Mouse (Mus musculus): ENCODE results near the gene Plxna4.

Plxna4 gene

DNA sequence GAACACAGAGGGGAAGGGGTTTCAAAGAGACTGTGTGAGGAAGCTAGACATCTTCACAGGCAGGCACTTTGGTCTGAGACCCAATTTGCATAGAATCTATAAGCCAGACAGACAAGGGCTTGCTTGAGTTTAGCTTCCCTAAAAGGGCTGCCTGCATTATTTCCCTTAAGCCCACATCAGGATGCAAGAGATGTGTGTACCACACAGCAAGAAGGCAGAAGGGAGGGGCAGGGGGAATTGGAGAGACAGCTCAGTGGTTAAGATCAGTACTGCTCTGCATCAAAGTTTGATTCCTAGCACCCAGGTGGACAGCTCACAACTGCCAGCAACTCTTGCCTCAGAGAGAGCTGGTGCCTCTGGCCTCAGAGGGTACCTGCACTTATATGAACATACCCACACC lies 256.7 kb downstream of the Plxna4 start:
- DNase-seq: no peak

GRCm38 (mm10) chr6:32330034-32330795 lies 257.8 kb downstream of the Plxna4 start:
- no peak for DNase-seq

- DNase-seq: peak; percentile 55
Observed at GRCm38 (mm10) chr6:32328028-32328427, 260.0 kb downstream of the Plxna4 start.

DNA sequence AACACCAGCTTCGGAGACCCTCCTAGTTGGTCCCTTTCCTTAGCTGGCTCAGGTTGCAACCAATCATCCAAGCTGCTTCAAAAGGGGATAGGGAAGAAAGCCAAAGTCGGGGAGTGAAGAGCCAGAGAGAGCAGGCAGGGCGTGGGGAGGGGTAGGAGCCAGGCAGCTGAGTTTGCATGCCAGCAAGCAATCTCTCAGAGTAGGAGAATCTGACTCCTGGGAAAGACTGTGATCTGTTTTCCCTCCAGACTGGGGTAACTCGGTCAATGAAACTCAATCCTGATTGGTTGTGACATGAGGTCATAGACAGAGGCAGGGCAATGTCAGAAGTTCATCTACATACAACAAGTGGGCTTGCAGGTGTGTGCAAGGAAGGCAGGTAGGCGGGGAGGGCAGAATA lies 260.8 kb downstream of the Plxna4 start:
- DNase-seq: no peak

DNA sequence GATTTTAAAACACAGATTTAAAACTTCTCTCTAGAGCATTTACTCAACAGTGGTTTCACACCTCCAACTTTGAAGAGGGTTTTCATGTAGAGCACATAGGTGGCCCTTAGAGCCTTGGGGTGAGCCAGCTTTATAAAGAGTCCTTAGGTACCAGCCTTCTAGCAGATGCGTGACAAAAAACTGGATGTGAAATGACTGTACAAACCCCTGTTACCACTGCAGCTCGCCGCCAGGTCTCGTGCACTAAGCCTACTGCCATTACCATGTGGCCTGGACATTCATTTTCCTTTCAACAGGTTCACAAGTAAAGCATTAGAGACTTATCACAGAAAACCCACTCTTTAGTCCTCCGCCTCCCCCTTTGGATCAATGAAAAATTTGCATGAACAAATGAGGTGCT lies 261.6 kb downstream of the Plxna4 start:
- no peak for DNase-seq

- DNase-seq: no peak
Observed at GRCm38 (mm10) chr6:32325851-32326250, 262.1 kb downstream of the Plxna4 start.

- DNase-seq: no peak
Observed at GRCm38 (mm10) chr6:32321187-32321586, 266.8 kb downstream of the Plxna4 start.

DNA sequence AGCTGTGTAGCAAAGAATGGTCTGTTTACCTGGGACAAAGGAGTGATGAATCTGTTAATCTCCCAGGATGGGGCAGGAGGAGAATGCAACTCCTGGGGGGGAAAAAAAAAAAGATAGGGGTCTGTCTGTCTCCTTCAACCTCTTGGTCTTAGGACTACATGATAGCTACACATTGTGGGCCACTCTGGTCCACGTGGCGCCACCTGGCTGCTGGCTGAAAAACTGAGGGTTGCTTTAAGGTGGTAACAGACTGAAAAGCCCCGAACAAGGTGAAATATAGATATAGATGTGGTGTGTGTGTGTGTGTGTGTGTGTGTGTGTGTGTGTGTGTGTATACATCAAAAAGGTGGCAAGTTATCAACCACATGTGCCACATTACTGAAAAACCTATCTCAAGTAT lies 267.7 kb downstream of the Plxna4 start:
- DNase-seq: peak; percentile 18

DNA sequence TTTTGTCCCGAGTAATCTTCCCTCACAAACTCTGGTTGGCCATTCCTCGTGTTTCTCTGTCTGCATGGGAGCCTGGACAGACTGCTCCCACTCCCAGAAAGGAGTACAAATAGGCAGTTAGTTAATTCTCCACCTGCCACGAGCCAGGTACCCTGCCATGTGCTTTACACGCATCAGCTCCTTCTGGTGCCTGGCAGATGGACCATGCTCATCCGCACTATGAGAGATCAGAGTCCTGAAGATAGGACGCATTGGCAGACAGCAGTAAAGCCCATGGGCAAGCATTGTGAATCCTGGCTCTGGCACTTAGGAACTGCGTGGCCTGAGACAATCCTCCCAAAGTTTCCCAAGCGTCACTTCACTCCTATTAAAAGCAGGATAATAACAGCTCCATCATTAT lies 270.5 kb downstream of the Plxna4 start:
- no peak for DNase-seq

- DNase-seq: no peak
Observed at GRCm38 (mm10) chr6:32315011-32315450, 273.0 kb downstream of the Plxna4 start.

DNA sequence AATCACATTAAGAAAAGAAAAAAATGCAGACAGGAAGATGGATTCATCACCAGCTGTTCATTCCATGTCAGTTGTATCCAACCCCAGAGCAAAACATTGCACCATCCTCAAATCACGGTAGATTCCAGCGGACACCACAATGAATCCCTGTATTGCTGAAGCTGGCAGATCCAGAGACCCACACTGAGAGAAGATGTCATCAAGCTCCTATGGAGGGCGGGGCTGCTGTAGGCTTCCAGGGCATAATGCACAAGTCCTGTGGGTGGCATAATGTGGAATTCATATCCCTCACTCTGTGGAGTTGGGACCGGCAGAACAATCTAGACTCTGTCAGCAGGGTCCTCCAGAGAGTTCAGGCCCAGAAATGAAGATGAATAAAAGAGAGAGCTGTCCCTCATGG lies 278.8 kb downstream of the Plxna4 start:
- DNase-seq: no peak

GRCm38 (mm10) chr6:32300611-32301010 lies 287.4 kb downstream of the Plxna4 start:
- DNase-seq: no peak

DNA sequence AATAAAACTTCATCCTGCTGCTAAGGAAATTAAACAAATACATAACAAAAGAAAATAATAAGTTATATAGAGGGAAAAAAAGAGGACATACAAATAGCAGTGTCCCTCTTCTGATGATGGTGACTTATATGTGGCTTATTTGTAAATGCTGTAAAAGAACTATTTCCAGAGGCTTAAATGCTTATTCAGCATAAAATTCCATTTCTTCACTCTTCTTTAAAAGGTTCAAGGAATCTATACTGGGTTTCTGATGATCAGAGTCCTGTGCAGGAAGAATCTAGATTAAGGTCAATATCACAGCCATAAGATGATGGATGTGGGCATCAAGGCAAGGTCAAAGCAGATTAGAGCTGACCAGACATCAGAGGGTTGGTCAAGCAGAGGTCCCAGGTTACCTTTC lies 306.5 kb downstream of the Plxna4 start:
- DNase-seq: no peak

- DNase-seq: no peak
Observed at GRCm38 (mm10) chr6:32280728-32281127, 307.3 kb downstream of the Plxna4 start.

DNA sequence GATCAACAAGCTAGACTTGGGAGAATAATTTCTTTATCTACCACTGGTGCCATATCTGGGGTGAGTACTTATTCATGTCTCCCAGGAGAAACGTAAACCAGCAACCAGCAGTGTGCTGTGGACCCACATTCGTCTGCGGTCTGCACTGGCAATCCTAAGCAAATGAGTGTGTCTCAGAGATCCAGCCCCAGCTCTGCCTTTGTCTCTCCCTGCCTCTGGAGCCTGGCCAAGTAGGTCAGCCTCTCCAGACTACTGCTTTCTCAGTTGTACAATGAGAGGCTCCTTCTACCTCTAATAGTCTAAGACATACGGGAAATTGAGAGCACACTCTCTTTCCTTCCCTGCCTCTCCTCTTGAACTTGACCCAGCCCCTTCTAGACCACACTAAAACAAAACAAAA lies 316.5 kb downstream of the Plxna4 start:
- DNase-seq: no peak

DNA sequence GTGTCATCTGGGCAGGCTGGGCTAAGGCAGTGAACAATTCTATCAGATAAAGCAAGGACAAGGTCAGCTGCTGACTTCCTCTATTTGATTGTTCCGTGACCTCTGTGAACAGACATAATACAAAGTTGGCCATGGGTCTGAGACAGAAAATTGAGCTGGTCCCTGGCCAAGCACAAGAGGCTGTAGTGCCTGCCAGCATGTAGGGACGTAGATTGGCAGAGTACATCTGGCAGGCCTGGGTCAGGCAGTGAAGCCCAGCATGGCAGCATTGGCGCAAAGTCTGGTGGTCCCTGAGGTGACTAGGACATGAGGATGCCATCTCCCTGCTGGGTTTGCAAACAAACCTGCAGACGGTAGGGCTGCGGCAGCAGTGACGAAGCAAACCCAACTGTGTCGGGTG lies 321.9 kb downstream of the Plxna4 start:
- DNase-seq: no peak

DNA sequence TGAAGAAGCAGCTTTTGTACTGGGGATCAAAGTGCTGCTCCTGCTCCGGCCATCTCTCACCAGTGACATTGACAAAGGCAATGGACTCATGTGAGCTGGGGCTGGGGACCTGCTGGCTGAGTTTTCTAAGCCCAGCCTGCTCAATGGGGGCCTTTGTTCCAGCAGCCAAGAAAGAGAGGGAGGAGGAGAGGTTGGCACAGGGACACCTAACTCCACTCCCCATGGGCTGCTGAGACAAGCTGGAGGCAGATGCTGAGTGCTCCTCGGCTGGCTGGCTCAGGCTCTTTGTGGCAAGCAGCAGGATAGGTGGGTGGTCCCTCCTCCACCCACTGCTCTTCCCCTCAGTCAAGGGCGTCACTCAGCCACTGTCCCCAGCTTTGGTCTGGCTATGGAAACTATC lies 326.7 kb downstream of the Plxna4 start:
- DNase-seq: no peak

GRCm38 (mm10) chr6:32260341-32260740 lies 327.7 kb downstream of the Plxna4 start:
- DNase-seq: no peak

- no peak for DNase-seq
Observed at GRCm38 (mm10) chr6:32255191-32255590, 332.8 kb downstream of the Plxna4 start.

- no peak for DNase-seq
Observed at GRCm38 (mm10) chr6:32252168-32252567, 335.8 kb downstream of the Plxna4 start.

GRCm38 (mm10) chr6:32251674-32252073 lies 336.3 kb downstream of the Plxna4 start:
- no peak for DNase-seq

DNA sequence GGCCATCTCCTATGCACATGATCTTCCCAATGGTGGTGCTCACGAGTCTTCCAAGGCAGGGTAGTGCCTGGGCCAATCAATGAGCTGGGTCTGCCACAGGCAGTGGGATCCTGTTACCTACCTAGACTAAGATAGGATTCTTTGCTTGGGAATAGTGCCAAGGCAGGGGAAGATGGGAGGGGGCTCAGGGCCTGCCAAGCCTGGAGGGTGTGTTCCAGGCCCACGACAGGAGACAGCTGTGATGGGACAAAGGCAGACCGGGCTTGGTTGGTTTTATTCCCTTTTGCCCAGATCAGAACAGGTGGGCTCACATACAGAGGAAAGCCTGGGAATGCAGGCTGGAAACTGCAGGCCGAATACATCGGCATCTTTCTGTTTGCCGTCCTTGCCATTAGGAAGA lies 342.0 kb downstream of the Plxna4 start:
- no peak for DNase-seq

- DNase-seq: no peak
Observed at GRCm38 (mm10) chr6:32243040-32243439, 345.0 kb downstream of the Plxna4 start.

- no peak for DNase-seq
Observed at GRCm38 (mm10) chr6:32231383-32231782, 356.6 kb downstream of the Plxna4 start.

DNA sequence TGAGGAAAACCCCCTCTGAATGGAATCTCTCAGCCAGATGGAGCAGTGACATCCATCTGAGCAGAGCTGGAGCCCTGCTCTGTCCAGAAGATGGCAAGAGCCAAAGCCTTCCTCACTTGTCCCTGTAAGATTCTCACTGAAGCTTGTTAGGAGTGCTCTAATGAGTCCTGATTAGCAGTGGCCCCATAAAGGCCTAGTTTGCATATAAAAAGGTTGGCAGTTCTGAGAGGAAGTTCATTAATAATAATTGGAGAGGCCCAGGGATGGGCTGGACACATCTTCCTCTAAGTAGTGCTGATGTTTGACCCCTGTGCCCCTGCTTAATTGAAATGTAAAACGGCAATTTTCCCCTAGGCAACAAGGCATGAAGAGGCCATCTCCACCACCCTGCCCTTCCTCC lies 361.4 kb downstream of the Plxna4 start:
- no peak for DNase-seq
